Mouse (Mus musculus): Measurements from ENCODE around the gene Myh9.
"Not testable (repeated sequence)": the region's sequence is repeated elsewhere in the genome, so short reads cannot be mapped to it uniquely, and the experiment has no call there.

DNA sequence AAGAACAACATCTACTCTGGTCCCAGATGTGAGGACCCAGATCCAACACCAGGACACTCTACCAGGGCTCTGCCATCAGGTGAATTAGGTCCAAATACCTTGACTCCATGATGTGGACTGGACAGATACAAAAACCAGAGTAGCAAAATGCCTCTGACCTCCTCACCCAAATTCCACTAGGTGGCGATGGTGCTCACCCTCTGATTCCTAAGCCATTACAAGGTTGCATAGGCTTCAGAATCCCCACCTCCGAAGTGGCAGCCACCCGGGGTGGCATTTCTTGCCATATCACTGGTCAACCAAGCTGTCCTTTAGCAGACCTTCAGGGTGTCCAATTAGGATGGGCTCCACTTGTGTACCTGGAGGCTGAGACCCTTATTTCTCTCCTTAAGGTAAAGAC is 114.8 kb downstream of the Myh9 start:
- TF ChIP-seq POLR2A, EP300 (IDR thresholded peaks at IDR 0.05; ENCODE audit: insufficient read depth, low read depth, low read length): not testable (repeated sequence)
- TF ChIP-seq CTCF (IDR thresholded peaks at IDR 0.05), result peak; percentile 56
